Mouse (Mus musculus) MEL (cell line): ENCODE results near the gene Pip5k1c. TPM values are rescaled to one million over a fixed set of nuclear protein-coding genes. Genes with fewer than 3 reads are reported as not detected.

ENCODE experiments used
- DNase-seq: peaks from one replicate; pipeline ENCODE4 v3.0.0; 2011; ENCODE audit warnings: low read depth, low spot score
- H3K27ac ChIP-seq: 2 replicates; pipeline ENCODE4 v1.5.1; 2012; ENCODE audit warnings: low read depth, mild to moderate bottlenecking, control low read depth, low read length, moderate library complexity; ENCODE audit not compliant: control insufficient read depth
- H3K27me3 ChIP-seq, 2 experiments: fragments of 150-350 bp in 1 of 2; sonication (generic) in 1 of 2; 2 replicates each; pipeline ENCODE4 v1.6.1; 2012; ENCODE audit warnings: low read length in 2 of 2, mild to moderate bottlenecking in 2 of 2, improper control_type of control experiment in 1 of 2, moderate library complexity in 1 of 2; ENCODE audit not compliant: insufficient read depth in 2 of 2, control insufficient read depth in 1 of 2
- H3K36me3 ChIP-seq, 2 experiments: 2 replicates each; pipeline ENCODE4 v1.6.1; 2012 to 2014; ENCODE audit warnings: low read length in 2 of 2, improper control_type of control experiment in 1 of 2, inconsistent platforms in 1 of 2, mild to moderate bottlenecking in 1 of 2; ENCODE audit not compliant: insufficient read depth in 2 of 2, control insufficient read depth in 1 of 2
- H3K4me1 ChIP-seq, 2 experiments: fragments of 150-350 bp in 1 of 2; sonication (generic) in 1 of 2; 2 replicates each; pipeline ENCODE4 v1.6.1; 2012; ENCODE audit warnings: low read length in 2 of 2, improper control_type of control experiment in 1 of 2, mild to moderate bottlenecking in 1 of 2; ENCODE audit not compliant: insufficient read depth in 2 of 2, control insufficient read depth in 1 of 2
- H3K4me3 ChIP-seq, 2 experiments: fragments of 150-350 bp in 1 of 2; sonication (generic) in 1 of 2; 2 replicates each; pipeline ENCODE4 v1.5.1; 2012; ENCODE audit warnings: low read depth in 2 of 2, low read length in 2 of 2, mild to moderate bottlenecking in 2 of 2, moderate library complexity in 2 of 2, control low read depth in 1 of 2, improper control_type of control experiment in 1 of 2; ENCODE audit not compliant: control insufficient read depth in 1 of 2, insufficient read depth in 1 of 2
- H3K79me2 ChIP-seq: 2 replicates; pipeline ENCODE4 v1.6.1; 2012; ENCODE audit warnings: mild to moderate bottlenecking, low read length, moderate library complexity; ENCODE audit not compliant: control insufficient read depth, poor library complexity, insufficient read depth
- H3K9ac ChIP-seq: 2 replicates; pipeline ENCODE4 v1.6.1; 2012; ENCODE audit warnings: low read depth, mild to moderate bottlenecking, control low read depth, low read length, moderate library complexity; ENCODE audit not compliant: control insufficient read depth, poor library complexity, severe bottlenecking
- H3K9me3 ChIP-seq: fragments of 150-350 bp; sonication (generic); replicated peaks from 2 replicates; pipeline ENCODE4 v1.6.1; 2012; ENCODE audit warnings: mild to moderate bottlenecking, low read length, improper control_type of control experiment, moderate library complexity; ENCODE audit not compliant: insufficient read depth
- CHD1 ChIP-seq: IDR thresholded peaks from 2 replicates; pipeline ENCODE4 v1.6.1; 2012; ENCODE audit warnings: low read depth, mild to moderate bottlenecking, inconsistent platforms, low read length, improper control_type of control experiment
- CHD2 ChIP-seq: IDR thresholded peaks from 2 replicates; pipeline ENCODE4 v1.6.1; 2011; ENCODE audit warnings: low read length, improper control_type of control experiment
- CTCF ChIP-seq, 3 experiments: IDR thresholded peaks in 2 of 3; conservative IDR thresholded peaks in 1 of 3; 2 replicates each; pipeline ENCODE4 v1.5.1; 2011 to 2012; ENCODE audit warnings: low read length in 3 of 3, low read depth in 2 of 3, mild to moderate bottlenecking in 2 of 3, improper control_type of control experiment in 1 of 3, inconsistent platforms in 1 of 3, mixed read lengths in 1 of 3, moderate library complexity in 1 of 3; ENCODE audit not compliant: control insufficient read depth in 1 of 3, insufficient read depth in 1 of 3, poor library complexity in 1 of 3, severe bottlenecking in 1 of 3
- ELF1 ChIP-seq: IDR thresholded peaks from 2 replicates; pipeline ENCODE4 v1.6.1; 2014; ENCODE audit warnings: low read depth, mild to moderate bottlenecking, inconsistent platforms, low read length, improper control_type of control experiment, moderate library complexity
- ETS1 ChIP-seq: IDR thresholded peaks from 2 replicates; pipeline ENCODE4 v1.6.1; 2012; ENCODE audit warnings: low read depth, mild to moderate bottlenecking, inconsistent platforms, low read length, improper control_type of control experiment, moderate library complexity
- GABPA ChIP-seq: IDR thresholded peaks from 2 replicates; pipeline ENCODE4 v1.6.1; 2012; ENCODE audit warnings: low read depth, mild to moderate bottlenecking, inconsistent platforms, low read length, improper control_type of control experiment, moderate library complexity
- GATA1 ChIP-seq: IDR thresholded peaks from 2 replicates; pipeline ENCODE4 v1.6.1; 2011; ENCODE audit warnings: low read depth, low read length, improper control_type of control experiment
- HCFC1 ChIP-seq: IDR thresholded peaks from 2 replicates; pipeline ENCODE4 v1.6.1; 2012; ENCODE audit warnings: low read depth, mild to moderate bottlenecking, inconsistent platforms, low read length, improper control_type of control experiment, moderate library complexity
- JUND ChIP-seq: IDR thresholded peaks from 2 replicates; pipeline ENCODE4 v1.6.1; 2011; ENCODE audit warnings: low read depth, mild to moderate bottlenecking, improper control_type of control experiment, low read length
- KAT2A ChIP-seq: conservative IDR thresholded peaks from 2 replicates; pipeline ENCODE4 v1.6.1; 2012; ENCODE audit warnings: low read depth, low read length, improper control_type of control experiment, inconsistent platforms
- MAFK ChIP-seq: IDR thresholded peaks from 2 replicates; pipeline ENCODE4 v1.6.1; 2011; ENCODE audit warnings: low read depth, mild to moderate bottlenecking, low read length, improper control_type of control experiment, borderline replicate concordance
- MAX ChIP-seq: IDR thresholded peaks from 2 replicates; pipeline ENCODE4 v1.6.1; 2011; ENCODE audit warnings: low read length, improper control_type of control experiment
- MXI1 ChIP-seq: IDR thresholded peaks from 2 replicates; pipeline ENCODE4 v1.6.1; 2011; ENCODE audit warnings: mild to moderate bottlenecking, low read depth, low read length, improper control_type of control experiment
- MYB ChIP-seq: IDR thresholded peaks from 2 replicates; pipeline ENCODE4 v1.6.1; 2011; ENCODE audit warnings: mild to moderate bottlenecking, low read depth, low read length, improper control_type of control experiment
- NRF1 ChIP-seq: IDR thresholded peaks from 2 replicates; pipeline ENCODE4 v1.6.1; 2014; ENCODE audit warnings: low read depth, mild to moderate bottlenecking, inconsistent platforms, low read length, improper control_type of control experiment, moderate library complexity; ENCODE audit not compliant: poor library complexity, insufficient read depth, severe bottlenecking
- POLR2AphosphoS2 ChIP-seq: IDR thresholded peaks from 2 replicates; pipeline ENCODE4 v1.6.1; 2011; ENCODE audit warnings: low read length, improper control_type of control experiment
- SIN3A ChIP-seq: IDR thresholded peaks from 2 replicates; pipeline ENCODE4 v1.6.1; 2012; ENCODE audit warnings: low read length, improper control_type of control experiment, inconsistent platforms
- SMC3 ChIP-seq: IDR thresholded peaks from 2 replicates; pipeline ENCODE4 v1.6.1; 2011; ENCODE audit warnings: low read depth, low read length, improper control_type of control experiment
- TAL1 ChIP-seq: IDR thresholded peaks from 2 replicates; pipeline ENCODE4 v1.6.1; 2012; ENCODE audit warnings: mild to moderate bottlenecking, inconsistent platforms, low read length, moderate library complexity, mixed read lengths
- TBP ChIP-seq: IDR thresholded peaks from 2 replicates; pipeline ENCODE4 v1.8.0; 2011; ENCODE audit warnings: low read depth, low read length, improper control_type of control experiment
- TCF12 ChIP-seq: IDR thresholded peaks from 2 replicates; pipeline ENCODE4 v1.6.1; 2014; ENCODE audit warnings: low read depth, mild to moderate bottlenecking, inconsistent platforms, low read length, improper control_type of control experiment, moderate library complexity
- USF1 ChIP-seq: IDR thresholded peaks from 2 replicates; pipeline ENCODE4 v1.6.1; 2014; ENCODE audit warnings: low read depth, mild to moderate bottlenecking, inconsistent platforms, low read length, improper control_type of control experiment, moderate library complexity
- USF2 ChIP-seq, 2 experiments: IDR thresholded peaks; 2 replicates each; pipeline ENCODE4 v1.6.1; 2011 to 2012; ENCODE audit warnings: improper control_type of control experiment in 2 of 2, low read length in 2 of 2, borderline replicate concordance in 1 of 2, inconsistent platforms in 1 of 2, low read depth in 1 of 2, mild to moderate bottlenecking in 1 of 2; ENCODE audit not compliant: insufficient read depth in 1 of 2
- ZC3H11A ChIP-seq: IDR thresholded peaks from 2 replicates; pipeline ENCODE4 v1.6.1; 2012; ENCODE audit warnings: low read depth, mild to moderate bottlenecking, inconsistent platforms, low read length, improper control_type of control experiment
- polyA plus RNA-seq, 2 experiments: library from polyadenylated mRNA; stranded (reverse) in 1 of 2; unstranded in 1 of 2; fragments of >175 nt in 1 of 2; fragments of >200 nt in 1 of 2; gene quantifications; 2 replicates each; pipeline versions ENCODE4 v1.2.1 to v1.2.4; 2012; ENCODE audit warnings: low replicate concordance in 2 of 2, low read depth in 1 of 2; ENCODE audit not compliant: insufficient read length in 2 of 2, insufficient read depth in 1 of 2, missing spikeins in 1 of 2
- total RNA-seq: library from RNA; depleted of rRNA; stranded (reverse); fragments of 300-350 nt; gene quantifications from 2 replicates; pipeline ENCODE4 v1.2.3, GENCODE M21; 2012

Gene Pip5k1c
- total and polyA plus RNA-seq, 3 experiments: 14.4 to 40.5 TPM; not detected in 1

GRCm38 (mm10) chr10:81323141-81323775, 30.5 kb downstream of the Pip5k1c start:
- H3K4me3 ChIP-seq: no peak overlapping the region
- no peak for TF ChIP-seq ETS1
- no peak for TF ChIP-seq CTCF (IDR thresholded peaks at IDR 0.05 in 2 of 3, conservative IDR thresholded peaks at IDR 0.05 in 1 of 3; ENCODE audit: control insufficient read depth in 1 of 3, insufficient read depth in 1 of 3, low read depth in 2 of 3, low read length in 3 of 3, poor library complexity in 1 of 3, severe bottlenecking in 1 of 3)
- TF ChIP-seq MAFK: no peak
- TF ChIP-seq MAX: no peak
- peaks cover 2 to 6% of the 10 kb centered on the region in 2 experiments; a peak in 2 of 4 replicates for H3K36me3 ChIP-seq
- H3K79me2 ChIP-seq: peaks cover 20% of the 10 kb centered on the region
- no peak overlapping the region for H3K27ac ChIP-seq
- DNase-seq: no peak
- H3K9me3 ChIP-seq: no peaks in the 10 kb centered on the region
- no peaks in the 10 kb centered on the region for H3K27me3 ChIP-seq
- no peak overlapping the region for H3K9ac ChIP-seq
- H3K4me1 ChIP-seq: peaks cover 0 to 12% of the 10 kb centered on the region in 2 experiments; a peak in 3 of 4 replicates

GRCm38 (mm10) chr10:81323791-81324530, 31.2 kb downstream of the Pip5k1c start:
- Histone ChIP-seq H3K79me2 (peaks cover 20% of the 10 kb centered on the region), H3K9ac (no peak overlapping the region), H3K9me3 (no peaks in the 10 kb centered on the region), H3K27me3 (no peaks in the 10 kb centered on the region), H3K4me3 (no peak overlapping the region), H3K27ac (no peak overlapping the region), H3K4me1 (peaks cover 0 to 7% of the 10 kb centered on the region in 2 experiments; a peak in 3 of 4 replicates), H3K36me3 (peaks cover 2 to 4% of the 10 kb centered on the region in 2 experiments; a peak in 2 of 4 replicates)
- no peak for TF ChIP-seq TBP
- no peak for TF ChIP-seq HCFC1
- no peak for TF ChIP-seq POLR2AphosphoS2
- no peak for TF ChIP-seq GABPA
- TF ChIP-seq JUND: no peak
- no peak for TF ChIP-seq GATA1
- no peak for TF ChIP-seq TCF12
- TF ChIP-seq MAFK: no peak
- no peak for DNase-seq

GRCm38 (mm10) chr10:81325176-81325575, 32.4 kb downstream of the Pip5k1c start:
- no peak for DNase-seq
- Histone ChIP-seq H3K9me3 (no peaks in the 10 kb centered on the region), H3K27ac (no peak overlapping the region), H3K36me3 (peaks cover 2 to 4% of the 10 kb centered on the region in 2 experiments; a peak in 2 of 4 replicates), H3K9ac (no peak overlapping the region), H3K4me3 (no peak overlapping the region)
- TF ChIP-seq TAL1: no peak
- TF ChIP-seq CHD1: no peak
- no peak for TF ChIP-seq KAT2A
- no peak for TF ChIP-seq MXI1
- TF ChIP-seq USF2 (IDR thresholded peaks at IDR 0.05; ENCODE audit: borderline replicate concordance in 1 of 2, insufficient read depth in 1 of 2, low read depth in 1 of 2, low read length in 2 of 2): no peak
- no peak for TF ChIP-seq NRF1
- no peak for TF ChIP-seq ZC3H11A
- no peak for TF ChIP-seq MYB
- no peak for TF ChIP-seq SIN3A
- TF ChIP-seq GABPA: no peak
- no peak for TF ChIP-seq CHD2
- TF ChIP-seq SMC3: no peak
- TF ChIP-seq ELF1: no peak
- TF ChIP-seq TBP: no peak
- no peak for TF ChIP-seq USF1
- TF ChIP-seq, all 39 proteins: peak for 0
- Histone ChIP-seq H3K4me1 (peaks cover 0 to 4% of the 10 kb centered on the region in 2 experiments; a peak in 2 of 4 replicates), H3K79me2 (peaks cover 20% of the 10 kb centered on the region), H3K27me3 (no peaks in the 10 kb centered on the region)
